Mouse (Mus musculus) layer of hippocampus, adult 9-10 months (tissue): ENCODE results near the gene Lpgat1.
A peak's percentile ranks its signal among the peaks of the same experiment; 100 is the strongest.

Experiments
- DNase-seq: peaks from one replicate; pipeline ENCODE4 v3.0.0; 2022; ENCODE audit warnings: low spot score

The Lpgat1 gene

GRCm38 (mm10) chr1:191806740-191807139 lies 89.1 kb downstream of the Lpgat1 start:
- no peak for DNase-seq

GRCm38 (mm10) chr1:191807979-191808378 lies 90.3 kb downstream of the Lpgat1 start:
- no peak for DNase-seq

- DNase-seq: no peak
Measured at GRCm38 (mm10) chr1:191808688-191809223, 91.1 kb downstream of the Lpgat1 start.

DNA sequence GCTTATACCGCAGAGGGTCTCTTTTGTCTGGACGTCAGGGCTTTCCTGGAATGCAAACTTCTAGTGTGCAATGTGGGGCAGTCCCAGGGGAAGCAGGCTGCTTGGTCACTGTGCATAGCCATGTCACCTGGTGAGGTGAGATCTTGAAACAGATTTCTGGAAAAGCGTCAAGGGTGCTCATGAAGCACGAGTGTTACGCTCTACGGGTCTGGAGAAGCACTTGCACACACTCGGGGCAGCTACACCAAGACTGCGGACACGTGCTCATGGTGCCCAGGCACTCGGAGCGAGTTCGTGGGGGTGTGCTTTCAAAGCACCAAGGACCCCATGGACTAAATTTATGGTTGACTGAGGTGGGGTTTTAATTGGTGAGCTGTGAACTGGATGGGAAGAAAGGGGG lies 94.1 kb downstream of the Lpgat1 start:
- DNase-seq: no peak

DNA sequence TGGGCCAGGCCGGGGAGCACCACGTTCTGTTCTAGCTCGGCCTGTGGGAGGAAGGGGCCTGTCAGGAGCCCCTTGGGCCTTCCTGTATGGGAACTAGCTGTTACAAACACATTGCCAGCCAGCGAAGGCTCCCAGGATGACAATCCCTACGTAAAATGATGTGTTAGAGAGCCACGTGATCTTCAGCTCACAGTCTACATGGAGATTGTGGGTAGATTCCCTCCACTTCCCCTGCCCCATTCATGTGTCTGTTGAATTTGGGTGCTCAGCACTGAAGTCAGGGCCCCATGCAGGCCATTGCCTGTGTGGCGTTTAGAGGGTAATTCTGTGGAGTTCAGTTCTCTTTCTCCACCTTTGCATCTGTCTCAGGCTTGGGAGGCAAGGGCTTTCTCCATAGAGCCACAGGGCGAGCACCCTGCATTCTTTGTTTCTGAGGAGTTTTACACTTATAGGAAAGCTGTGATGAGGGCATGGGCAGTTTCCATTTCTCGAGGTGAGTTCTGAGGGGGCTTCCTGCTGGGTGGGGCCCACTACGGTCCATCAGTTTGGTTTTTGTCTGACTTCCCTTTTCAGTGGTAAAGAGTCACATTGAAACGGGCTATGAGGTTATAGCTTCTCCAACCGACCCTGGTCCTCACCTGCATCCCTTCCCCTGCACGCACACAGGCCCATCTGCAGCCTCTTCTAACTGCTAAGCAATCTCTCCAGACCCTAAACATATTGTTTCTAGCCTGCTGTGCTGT lies 95.5 kb downstream of the Lpgat1 start:
- DNase-seq: no peak

GRCm38 (mm10) chr1:191814240-191814639 lies 96.6 kb downstream of the Lpgat1 start:
- no peak for DNase-seq

GRCm38 (mm10) chr1:191814935-191815334 lies 97.3 kb downstream of the Lpgat1 start:
- DNase-seq: no peak

GRCm38 (mm10) chr1:191816596-191816995 lies 99.0 kb downstream of the Lpgat1 start:
- DNase-seq: no peak

DNA sequence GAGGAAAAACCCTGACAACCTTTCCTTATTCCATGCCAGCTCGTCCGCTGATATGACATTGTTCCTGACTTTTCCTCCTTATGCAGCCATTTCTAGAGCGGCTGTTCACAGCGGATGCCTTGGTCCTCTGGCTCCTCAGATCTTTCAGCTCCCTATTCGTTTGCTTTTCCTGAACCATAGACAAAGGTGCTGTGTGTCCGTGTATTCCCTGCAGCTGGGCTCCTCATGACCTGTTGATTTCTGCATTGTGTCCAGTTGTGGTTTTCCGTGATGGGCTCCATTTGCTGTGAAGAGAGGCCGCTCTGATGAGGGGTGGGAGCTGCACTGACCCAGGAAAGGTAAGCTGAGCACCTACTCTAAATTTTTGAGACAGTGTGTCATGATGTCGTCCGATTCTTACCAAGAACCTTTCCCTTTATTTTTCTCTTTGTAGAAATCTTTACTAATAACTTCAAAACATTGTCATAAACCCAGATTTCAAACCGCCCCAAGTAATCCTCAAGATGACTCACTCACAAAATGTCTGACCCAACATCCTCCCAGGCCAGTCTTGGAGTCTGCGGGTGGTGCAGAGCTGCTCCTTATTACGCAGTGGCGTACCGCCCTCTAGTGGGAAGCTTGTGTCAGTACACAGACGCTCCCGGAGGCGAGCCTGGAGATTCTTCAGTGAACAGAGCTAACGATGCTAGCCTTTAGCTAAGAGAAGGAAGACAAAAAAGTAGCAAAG lies 99.9 kb downstream of the Lpgat1 start:
- peak; percentile 72 for DNase-seq

GRCm38 (mm10) chr1:191818145-191818631 lies 100.6 kb downstream of the Lpgat1 start:
- no peak for DNase-seq

- no peak for DNase-seq
Measured at GRCm38 (mm10) chr1:191819026-191819425, 101.4 kb downstream of the Lpgat1 start.

DNA sequence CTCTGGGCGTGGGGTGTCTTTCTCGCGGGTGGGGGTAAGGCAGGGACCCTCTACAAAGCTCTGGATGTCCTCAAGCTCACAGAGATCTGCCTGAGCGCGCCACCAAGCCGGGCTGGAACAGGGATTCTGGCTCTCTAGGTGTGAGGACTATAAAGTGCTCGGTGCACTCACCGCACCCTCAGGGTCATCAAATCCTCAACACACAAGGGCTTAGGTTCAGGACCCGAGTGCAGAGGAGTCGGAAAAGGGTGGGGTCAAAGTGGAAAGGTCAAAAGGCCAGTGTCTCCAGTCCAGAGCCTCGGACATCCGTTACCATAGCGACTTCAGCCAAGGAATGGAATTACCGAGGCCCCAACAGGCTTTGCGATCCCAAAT lies 103.3 kb downstream of the Lpgat1 start:
- DNase-seq: no peak

GRCm38 (mm10) chr1:191821326-191822091 lies 103.9 kb downstream of the Lpgat1 start, which contains the start of gene Nek2:
Gene Nek2 (plus strand): TSS chr1:191821444.
- peak; percentile 96 for DNase-seq

DNA sequence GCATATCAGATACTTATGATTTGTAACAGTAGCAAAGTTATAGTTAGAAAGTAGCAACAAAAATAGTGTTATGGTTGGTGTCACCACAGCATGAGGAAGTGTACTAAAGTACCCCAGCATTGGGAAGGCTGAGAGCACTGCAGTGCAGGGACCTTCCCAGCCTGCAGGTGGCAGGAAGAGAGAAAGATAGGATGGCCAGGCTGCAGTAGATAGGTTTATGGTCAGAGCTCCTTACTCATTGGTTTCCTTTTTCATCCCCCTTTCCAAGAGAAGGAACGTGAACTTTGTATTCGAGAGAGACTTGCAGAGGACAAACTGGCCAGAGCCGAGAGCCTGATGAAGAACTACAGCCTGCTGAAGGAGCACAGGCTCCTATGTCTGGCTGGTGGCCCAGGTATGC lies 111.5 kb downstream of the Lpgat1 start:
- no peak for DNase-seq

GRCm38 (mm10) chr1:191833396-191833795 lies 115.8 kb downstream of the Lpgat1 start:
- no peak for DNase-seq
